In the genomic region with DNA sequence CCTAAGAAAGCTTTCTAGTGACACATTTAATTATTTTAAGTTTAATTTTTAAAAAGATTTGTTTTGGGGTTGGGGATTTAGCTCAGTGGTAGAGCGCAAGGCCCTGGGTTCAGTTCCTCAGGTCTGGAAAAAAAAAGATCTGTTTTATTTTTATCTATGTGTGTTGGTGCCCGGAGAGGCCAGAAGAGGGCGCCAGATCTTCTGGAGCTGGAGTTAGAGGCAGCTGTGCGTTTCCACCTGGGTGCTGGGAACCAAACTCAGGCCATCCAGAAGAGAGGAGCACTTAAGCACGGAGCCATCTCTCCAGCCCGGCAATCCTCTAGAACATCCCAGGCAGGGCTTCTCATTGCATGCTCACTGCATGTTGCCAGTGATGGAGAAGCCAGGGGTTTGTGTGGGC, we compare ENCODE assay signal across 1 mouse cellular context.
TF ChIP-seq lines count a peak whose summit lies in the region.

No protein-coding gene starts in this region.

TF ChIP-seq in MEL, 35 proteins besides CTCF, POLR2A, EP300 and RAD21:
- TF ChIP-seq ZNF384 (IDR thresholded peaks at IDR 0.05; ENCODE audit: low read depth, low read length): peak; percentile 86
- no peak for TF ChIP-seq GATA1 (IDR thresholded peaks at IDR 0.05; ENCODE audit: low read depth, low read length)
